Mouse (Mus musculus) lung, postnatal 0 days (tissue): Measurements from ENCODE around the gene Memo1. TPM values are rescaled to one million over a fixed set of nuclear protein-coding genes. Genes with fewer than 3 reads are reported as not detected.
A peak's percentile ranks its signal among the peaks of the same experiment; 100 is the strongest.

Experiments
- ATAC-seq: fragments of 200-750 bp; cut with Nextera tagmentation; 2 replicates; pipeline ENCODE4 v1.8.0; 2017; ENCODE audit warnings: moderate library complexity
- DNase-seq: peaks from one replicate; pipeline ENCODE4 v3.0.0-alpha.2; 2016; ENCODE audit warnings: low spot score
- H3K27ac ChIP-seq: fragments of 300-500 bp; sonication (generic); 2 replicates; pipeline ENCODE4 v1.5.1; 2014; ENCODE audit warnings: antibody characterized with exemption, mild to moderate bottlenecking, low read length, mixed read lengths
- H3K27me3 ChIP-seq: fragments of 300-500 bp; sonication (generic); replicated peaks from 2 replicates; pipeline ENCODE4 v1.6.1; 2014; ENCODE audit warnings: low read length, mixed read lengths; ENCODE audit not compliant: insufficient read depth
- H3K36me3 ChIP-seq: fragments of 300-500 bp; sonication (generic); 2 replicates; pipeline ENCODE4 v1.6.1; 2014; ENCODE audit warnings: low read length, mixed read lengths; ENCODE audit not compliant: insufficient read depth
- H3K4me1 ChIP-seq: fragments of 300-500 bp; sonication (generic); 2 replicates; pipeline ENCODE4 v1.6.1; 2014; ENCODE audit warnings: antibody characterized with exemption, low read depth, low read length, mixed read lengths; ENCODE audit not compliant: insufficient read depth
- H3K4me2 ChIP-seq: fragments of 300-500 bp; sonication (generic); replicated peaks from 2 replicates; pipeline ENCODE4 v1.6.1; 2014; ENCODE audit warnings: low read depth, mild to moderate bottlenecking, low read length, moderate library complexity, mixed read lengths
- H3K4me3 ChIP-seq: fragments of 300-500 bp; sonication (generic); 2 replicates; pipeline ENCODE4 v1.5.1; 2014; ENCODE audit warnings: low read depth, low read length
- H3K9ac ChIP-seq: fragments of 300-500 bp; sonication (generic); replicated peaks from 2 replicates; pipeline ENCODE4 v1.6.1; 2014; ENCODE audit warnings: low read depth, mild to moderate bottlenecking
- H3K9me3 ChIP-seq: fragments of 300-500 bp; sonication (generic); 2 replicates; pipeline ENCODE4 v1.6.1; 2016; ENCODE audit warnings: low read length, mixed read lengths
- CTCF ChIP-seq: IDR thresholded peaks from 2 replicates; pipeline ENCODE4 v1.5.1; 2016; ENCODE audit warnings: antibody characterized with exemption, mild to moderate bottlenecking
- EP300 ChIP-seq: IDR thresholded peaks from 2 replicates; pipeline ENCODE4 v1.6.1; 2016; ENCODE audit warnings: antibody characterized with exemption, mild to moderate bottlenecking, control low read depth
- WGBS: fragments of 180-500 bp; shearing (Covaris S2); extraction: QIAGEN DNeasy Blood & Tissue Kit; methylation state at CpG from one replicate; pipeline ENCODE4 v1.1.7; 2014; 5-methylcytosine and 5-hydroxymethylcytosine counted together
- polyA plus RNA-seq: library from polyadenylated mRNA; unstranded; fragments of >200 nt; fragmentation: Nextera tagmentation; extraction: Ambion mirVana; gene quantifications from 2 replicates; pipeline ENCODE4 v1.2.1, GENCODE M21; 2015

Gene Memo1
- polyA plus RNA-seq, 1 experiment from 2014 or later, result 54.2 TPM

DNA sequence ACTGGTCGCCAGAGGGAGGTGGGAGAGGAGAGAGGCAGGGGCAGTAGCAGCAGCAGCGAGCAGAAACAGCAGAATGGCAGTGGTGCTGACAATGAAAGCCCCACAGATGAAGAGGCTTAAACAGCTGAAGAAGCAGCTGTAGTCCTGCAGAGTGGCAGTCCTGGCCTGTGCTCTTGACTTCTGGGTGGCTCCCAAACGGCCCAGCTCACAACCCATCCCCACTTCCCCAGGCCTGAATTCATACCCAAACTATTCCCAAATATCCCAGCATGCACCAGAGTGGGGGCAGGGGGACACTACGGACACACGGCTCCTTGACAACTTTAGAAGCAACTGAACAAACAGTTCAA is 30.2 kb downstream of the Memo1 start:
- TF ChIP-seq CTCF (no peak), EP300 (no peak)
- Histone ChIP-seq H3K27me3 (no peaks in the 10 kb centered on the region), H3K9ac (no peak overlapping the region), H3K4me1 (peaks cover 10% of the 10 kb centered on the region; the same call in 1 of the 2 replicates), H3K36me3 (no peaks in the 10 kb centered on the region), H3K4me3 (no peak overlapping the region), H3K4me2 (no peak overlapping the region), H3K27ac (peak overlapping the region; percentile 47), H3K9me3 (no peaks in the 10 kb centered on the region)
- WGBS, result 19% methylated on average over 5 of the region's 5 CpGs
- ATAC-seq (peak; percentile 41), DNase-seq (peak; percentile 18)

DNA sequence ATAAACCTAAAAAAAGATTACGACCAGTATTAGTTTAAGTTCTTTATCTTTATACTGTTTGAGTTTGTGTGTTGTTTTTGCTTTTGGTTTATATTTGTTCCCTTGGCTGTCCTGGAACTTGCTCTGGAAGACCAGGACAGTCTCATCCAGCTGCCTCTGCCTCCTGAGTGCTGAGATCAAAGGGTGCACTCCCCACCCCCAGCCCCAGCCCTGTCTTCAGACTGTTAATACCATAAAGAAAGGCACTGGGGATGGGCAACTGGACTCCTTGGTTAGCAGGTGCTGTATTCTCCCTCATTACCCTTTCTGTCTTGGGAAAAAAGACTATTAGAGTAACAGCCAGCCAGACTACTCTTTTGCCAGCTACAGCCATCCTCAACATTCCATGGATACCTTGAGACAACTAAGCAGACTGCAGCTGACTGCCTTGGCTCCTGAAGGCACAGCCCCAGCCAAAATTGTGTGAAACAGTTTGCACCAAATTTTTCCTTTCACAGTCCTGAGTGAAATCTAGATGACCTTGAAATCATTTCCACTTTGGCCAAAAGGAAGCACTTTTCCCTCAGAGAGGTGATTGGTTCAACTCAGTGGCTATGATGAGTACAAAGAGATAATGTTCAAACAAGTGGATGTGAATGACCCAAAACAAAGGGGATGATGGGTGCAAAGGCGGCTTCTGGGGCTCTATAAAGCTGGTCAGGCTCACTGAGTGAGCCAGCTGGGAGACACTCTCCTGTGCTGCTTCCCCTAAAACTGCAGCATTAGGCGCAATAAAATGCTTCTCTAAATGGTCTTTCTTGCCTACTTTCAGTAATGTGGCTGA is 30.8 kb downstream of the Memo1 start:
- ATAC-seq (0 out of 2 replicates have a peak, but pooled peaks have one; percentile 19), DNase-seq (no peak)
- H3K9me3 ChIP-seq, result no peaks in the 10 kb centered on the region
- no peak for TF ChIP-seq CTCF
- TF ChIP-seq EP300, result no peak
- H3K4me3 ChIP-seq, result no peak overlapping the region
- H3K9ac ChIP-seq, result no peak overlapping the region
- no peaks in the 10 kb centered on the region for H3K36me3 ChIP-seq
- WGBS, result 61% methylated on average over 3 of the region's 3 CpGs
- no peak overlapping the region for H3K4me2 ChIP-seq
- no peaks in the 10 kb centered on the region for H3K27me3 ChIP-seq
- peak overlapping the region; percentile 47 for H3K27ac ChIP-seq
- peaks cover 10% of the 10 kb centered on the region; the same call in 1 of the 2 replicates for H3K4me1 ChIP-seq

DNA sequence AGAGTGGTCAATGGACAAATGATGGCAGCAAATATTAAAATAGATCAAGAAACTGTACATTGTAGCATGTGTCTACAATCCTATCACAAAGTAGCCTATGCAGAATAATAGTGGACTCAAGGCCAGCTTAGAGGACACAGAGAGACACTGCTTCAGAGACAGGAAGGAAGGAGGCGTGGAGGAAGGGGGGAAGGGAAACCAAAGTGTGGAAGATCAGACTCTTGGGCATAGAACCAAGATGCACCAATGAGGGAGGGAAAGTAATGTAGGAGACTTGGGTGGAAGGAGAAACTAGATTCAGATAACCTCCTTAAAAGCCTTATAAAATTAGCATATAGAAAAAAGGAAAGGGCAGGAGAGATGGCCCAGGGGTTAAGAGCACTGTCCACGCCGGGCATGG is 32.9 kb downstream of the Memo1 start:
- Histone ChIP-seq H3K9me3 (no peaks in the 10 kb centered on the region), H3K27ac (no peak overlapping the region), H3K36me3 (no peaks in the 10 kb centered on the region), H3K4me1 (peaks cover 10% of the 10 kb centered on the region; the same call in 1 of the 2 replicates), H3K4me3 (no peak overlapping the region), H3K4me2 (no peak overlapping the region), H3K9ac (no peak overlapping the region), H3K27me3 (no peaks in the 10 kb centered on the region)
- 79% methylated on average over 3 of the region's 3 CpGs for WGBS
- DNase-seq, result no peak
- no peak for ATAC-seq
- TF ChIP-seq EP300 (no peak), CTCF (no peak)

DNA sequence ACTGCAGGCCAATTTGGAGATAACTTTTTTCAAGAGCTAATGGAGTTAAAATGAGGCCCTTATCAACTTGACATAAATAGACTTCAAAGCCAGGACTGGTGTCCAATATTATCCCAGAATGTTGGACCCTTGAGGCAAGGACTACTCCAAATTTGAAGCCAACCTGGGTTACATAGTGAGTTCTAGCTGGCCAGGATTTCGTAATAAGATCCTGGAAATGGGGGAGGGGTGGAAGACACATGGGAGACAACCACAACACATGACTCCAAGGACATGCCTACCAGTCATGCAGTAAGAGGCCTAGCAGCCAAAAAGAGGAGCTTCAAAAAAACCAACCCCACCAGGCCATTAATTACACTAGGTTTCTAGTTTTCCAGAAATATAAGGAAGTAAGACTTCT is 50.0 kb downstream of the Memo1 start:
- H3K9ac ChIP-seq, result no peak overlapping the region
- H3K9me3 ChIP-seq, result no peaks in the 10 kb centered on the region
- H3K4me2 ChIP-seq, result no peak overlapping the region
- DNase-seq (no peak), ATAC-seq (no peak)
- TF ChIP-seq EP300, result no peak
- no peak for TF ChIP-seq CTCF
- H3K27ac ChIP-seq, result no peak overlapping the region
- no peaks in the 10 kb centered on the region for H3K27me3 ChIP-seq
- no peaks in the 10 kb centered on the region for H3K36me3 ChIP-seq
- no peak overlapping the region for H3K4me3 ChIP-seq
- 61% methylated on average over 1 of the region's 1 CpGs for WGBS
- no peaks in the 10 kb centered on the region for H3K4me1 ChIP-seq

DNA sequence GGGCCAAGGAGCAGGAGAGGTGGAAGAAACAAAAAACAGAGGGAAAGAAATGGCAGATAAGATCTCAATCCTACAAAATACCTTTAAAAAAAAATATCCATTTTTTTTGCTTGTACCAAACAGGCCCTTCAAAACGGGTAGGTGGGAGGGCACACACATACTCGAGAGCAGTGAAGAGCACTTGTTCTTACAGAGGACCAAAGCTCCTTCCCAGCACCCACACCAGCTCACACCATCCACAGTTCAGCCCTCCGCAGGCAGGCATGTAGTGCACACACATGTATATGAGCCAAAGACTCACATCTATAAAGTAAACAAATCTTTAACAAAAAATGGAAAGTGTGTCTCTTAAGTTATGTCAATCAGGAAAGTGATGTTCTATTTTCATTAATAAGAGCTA is 52.5 kb downstream of the Memo1 start:
- Histone ChIP-seq H3K9ac (no peak overlapping the region), H3K36me3 (no peaks in the 10 kb centered on the region), H3K27ac (no peak overlapping the region), H3K4me1 (no peaks in the 10 kb centered on the region), H3K9me3 (no peaks in the 10 kb centered on the region), H3K27me3 (no peaks in the 10 kb centered on the region), H3K4me3 (no peak overlapping the region), H3K4me2 (no peak overlapping the region)
- ATAC-seq, result peak; percentile 60
- TF ChIP-seq EP300 (no peak), CTCF (no peak)
- peak; percentile 47 for DNase-seq
- 50% methylated on average over 3 of the region's 3 CpGs for WGBS

DNA sequence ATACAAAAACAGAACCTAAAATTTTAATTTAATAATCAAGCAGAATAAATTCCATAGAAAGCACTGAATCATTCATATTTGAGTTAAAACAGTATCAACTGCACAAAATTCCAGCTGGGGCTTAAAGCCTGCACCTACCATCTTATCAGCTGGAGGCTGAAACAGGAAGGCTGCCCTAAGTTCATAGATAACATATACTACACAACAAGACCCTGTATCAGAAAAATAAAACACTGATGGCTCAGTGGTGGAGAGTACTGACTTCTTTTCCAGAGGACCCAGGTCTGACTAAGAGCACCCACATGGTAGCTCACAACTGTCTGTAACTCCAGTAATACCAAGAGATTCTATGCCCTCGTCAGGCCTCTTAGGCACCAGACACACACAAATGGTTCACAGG is 55.0 kb downstream of the Memo1 start:
- DNase-seq (no peak), ATAC-seq (no peak)
- H3K4me1 ChIP-seq, result no peaks in the 10 kb centered on the region
- H3K4me2 ChIP-seq, result no peak overlapping the region
- 94% methylated on average over 1 of the region's 1 CpGs for WGBS
- H3K27me3 ChIP-seq, result no peaks in the 10 kb centered on the region
- no peaks in the 10 kb centered on the region for H3K9me3 ChIP-seq
- no peak for TF ChIP-seq CTCF
- no peak for TF ChIP-seq EP300
- H3K36me3 ChIP-seq, result no peaks in the 10 kb centered on the region
- H3K4me3 ChIP-seq, result no peak overlapping the region
- no peak overlapping the region for H3K27ac ChIP-seq
- no peak overlapping the region for H3K9ac ChIP-seq
